Mouse (Mus musculus) lung, postnatal 0 days (tissue): ENCODE measurements around the gene Agbl4.

Source experiments
- CTCF ChIP-seq: IDR thresholded peaks from 2 replicates; pipeline ENCODE4 v1.5.1; 2016; ENCODE audit warnings: antibody characterized with exemption, mild to moderate bottlenecking
- EP300 ChIP-seq: IDR thresholded peaks from 2 replicates; pipeline ENCODE4 v1.6.1; 2016; ENCODE audit warnings: antibody characterized with exemption, mild to moderate bottlenecking, control low read depth

GRCm38 (mm10) chr4:111414818-111415488 lies 1017.5 kb downstream of the Agbl4 start, which contains the start of gene Bend5:
- TF ChIP-seq CTCF (no peak), EP300 (no peak)
